Mouse (Mus musculus): ENCODE data around the gene Chn1. TPM values are rescaled to one million over a fixed set of nuclear protein-coding genes. Genes with fewer than 3 reads are reported as not detected.

Gene Chn1
- polyA plus RNA-seq, 1 experiment = 20.0 TPM

DNA sequence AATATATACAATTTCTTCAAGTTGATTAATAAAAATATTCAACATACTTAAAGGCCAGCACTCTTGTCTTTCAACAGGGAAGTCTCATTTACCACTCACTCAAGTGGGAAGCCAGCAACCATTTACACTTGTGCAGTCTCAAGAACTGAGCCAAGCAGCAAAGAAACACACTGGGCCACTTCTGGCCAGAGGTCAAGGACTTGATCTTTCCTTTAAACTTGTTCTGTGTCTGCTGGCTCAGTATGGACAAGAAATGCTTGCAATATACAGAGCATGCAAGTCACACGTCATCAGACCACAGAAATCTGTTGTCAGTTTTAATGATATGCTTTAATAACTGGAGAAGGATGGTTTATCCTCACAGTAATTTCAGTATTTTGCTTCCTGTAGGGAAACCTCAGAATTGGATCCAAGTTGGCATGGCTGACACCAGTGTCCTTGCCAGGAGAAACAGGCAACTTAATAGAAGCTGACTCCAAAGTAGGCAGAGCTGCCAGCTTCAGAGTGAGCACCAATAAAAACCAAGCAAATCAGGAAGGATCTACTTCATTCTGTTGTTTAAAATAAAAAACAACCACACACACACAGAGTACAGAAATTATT, 94.6 kb downstream of the Chn1 start:
- Histone ChIP-seq H3K27me3 (ENCODE audit: control insufficient read depth, insufficient read depth, insufficient read length) (no peaks in the 10 kb centered on the region), H3K79me2 (ENCODE audit: control insufficient read depth, insufficient read depth) (no peaks in the 10 kb centered on the region), H3K36me3 (ENCODE audit: control insufficient read depth, insufficient read depth) (no peaks in the 10 kb centered on the region), H3K4me3 (ENCODE audit: insufficient read depth, poor library complexity, severe bottlenecking) (no peak overlapping the region), H3K79me3 (ENCODE audit: low read depth) (no peaks in the 10 kb centered on the region), H3ac (ENCODE audit: control insufficient read depth, insufficient read length, low read depth) (no peak overlapping the region)
- TF ChIP-seq MYOG (IDR thresholded peaks at IDR 0.05; ENCODE audit: control insufficient read depth, extremely low read depth, insufficient read length) = no peak
- TF ChIP-seq CEBPB (IDR thresholded peaks at IDR 0.05; ENCODE audit: low read depth) = no peak
- no peak for TF ChIP-seq USF1 (IDR thresholded peaks at IDR 0.05; ENCODE audit: low read depth)
- no peak for TF ChIP-seq FOSL1 (IDR thresholded peaks at IDR 0.05; ENCODE audit: insufficient read depth, low read length, poor library complexity, severe bottlenecking)
- TF ChIP-seq MAX (IDR thresholded peaks at IDR 0.05) = no peak
- TF ChIP-seq MYOD1 (IDR thresholded peaks at IDR 0.05; ENCODE audit: control insufficient read depth, insufficient read length, low read depth) = no peak
- TF ChIP-seq CTCF (IDR thresholded peaks at IDR 0.05; ENCODE audit: control insufficient read depth, insufficient read depth, insufficient read length) = no peak

DNA sequence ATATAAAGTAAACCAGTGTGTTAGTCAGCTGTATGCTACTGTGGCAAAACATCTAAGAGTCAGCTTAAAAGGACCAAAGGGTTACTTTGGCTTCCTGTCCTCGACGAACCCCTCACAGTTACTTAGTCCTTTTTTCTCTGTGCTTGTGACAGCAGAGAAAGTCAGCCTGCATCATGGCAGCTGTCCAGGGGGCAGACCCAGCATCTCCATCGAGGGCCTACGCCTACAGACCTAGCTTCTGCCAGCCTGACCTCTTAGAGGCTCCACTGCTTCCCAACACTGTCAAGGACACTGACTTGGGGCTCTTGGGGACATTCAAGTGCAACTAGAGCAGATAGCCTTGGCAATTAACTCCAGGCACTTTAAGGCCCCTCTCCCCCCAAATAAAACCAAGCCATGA, 106.5 kb downstream of the Chn1 start:
- TF ChIP-seq MYOG (IDR thresholded peaks at IDR 0.05; ENCODE audit: control insufficient read depth, extremely low read depth, insufficient read length) = no peak
- no peak for TF ChIP-seq MAX (IDR thresholded peaks at IDR 0.05)
- Histone ChIP-seq H3K27me3 (ENCODE audit: control insufficient read depth, insufficient read depth, insufficient read length) (no peaks in the 10 kb centered on the region), H3ac (ENCODE audit: control insufficient read depth, insufficient read length, low read depth) (no peak overlapping the region), H3K4me3 (ENCODE audit: insufficient read depth, poor library complexity, severe bottlenecking) (no peak overlapping the region), H3K79me2 (ENCODE audit: control insufficient read depth, insufficient read depth) (no peaks in the 10 kb centered on the region), H3K36me3 (ENCODE audit: control insufficient read depth, insufficient read depth) (no peaks in the 10 kb centered on the region), H3K79me3 (ENCODE audit: low read depth) (no peaks in the 10 kb centered on the region)

DNA sequence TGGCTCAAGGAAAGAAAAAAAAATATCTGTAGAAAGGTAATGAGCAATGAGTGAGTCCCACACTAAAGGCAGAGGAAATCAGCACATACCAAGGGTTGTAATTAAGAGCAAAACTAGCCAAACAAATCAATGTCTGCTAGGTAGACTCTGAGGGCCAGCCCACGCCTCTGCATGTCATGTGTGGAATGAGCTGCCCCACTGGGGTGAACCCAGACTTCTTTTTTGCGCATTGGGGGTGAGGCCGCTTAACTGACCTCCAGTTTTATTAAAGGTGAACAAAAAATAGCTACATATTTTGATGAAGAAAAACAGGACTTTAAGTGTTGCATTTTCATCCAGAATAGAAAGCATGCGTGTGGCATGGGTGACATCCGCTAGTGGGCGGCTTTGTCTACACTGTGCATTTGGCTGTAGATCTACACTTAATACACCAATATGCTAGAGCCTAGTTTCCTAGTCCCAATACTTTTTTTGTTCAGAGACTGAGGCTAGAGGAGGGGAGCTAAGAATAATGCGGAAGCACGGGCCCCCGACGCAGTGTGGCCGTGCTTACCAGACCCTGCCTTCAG, 114.5 kb downstream of the Chn1 start:
- H3K79me3 ChIP-seq (ENCODE audit: low read depth) = no peaks in the 10 kb centered on the region
- no peak overlapping the region for H3ac ChIP-seq (ENCODE audit: control insufficient read depth, insufficient read length, low read depth)
- no peaks in the 10 kb centered on the region for H3K36me3 ChIP-seq (ENCODE audit: control insufficient read depth, insufficient read depth)
- H3K27me3 ChIP-seq (ENCODE audit: control insufficient read depth, insufficient read depth, insufficient read length) = no peaks in the 10 kb centered on the region
- no peaks in the 10 kb centered on the region for H3K79me2 ChIP-seq (ENCODE audit: control insufficient read depth, insufficient read depth)
- H3K4me3 ChIP-seq (ENCODE audit: insufficient read depth, poor library complexity, severe bottlenecking) = no peak overlapping the region
- TF ChIP-seq FOSL1 (IDR thresholded peaks at IDR 0.05; ENCODE audit: insufficient read depth, low read length, poor library complexity, severe bottlenecking) (no peak), CEBPB (IDR thresholded peaks at IDR 0.05; ENCODE audit: low read depth) (no peak), CTCF (IDR thresholded peaks at IDR 0.05; ENCODE audit: control insufficient read depth, insufficient read depth, insufficient read length) (no peak), USF1 (IDR thresholded peaks at IDR 0.05; ENCODE audit: low read depth) (no peak), MYOD1 (IDR thresholded peaks at IDR 0.05; ENCODE audit: control insufficient read depth, insufficient read length, low read depth) (no peak), MYOG (IDR thresholded peaks at IDR 0.05; ENCODE audit: control insufficient read depth, extremely low read depth, insufficient read length) (no peak), MAX (IDR thresholded peaks at IDR 0.05) (no peak)

DNA sequence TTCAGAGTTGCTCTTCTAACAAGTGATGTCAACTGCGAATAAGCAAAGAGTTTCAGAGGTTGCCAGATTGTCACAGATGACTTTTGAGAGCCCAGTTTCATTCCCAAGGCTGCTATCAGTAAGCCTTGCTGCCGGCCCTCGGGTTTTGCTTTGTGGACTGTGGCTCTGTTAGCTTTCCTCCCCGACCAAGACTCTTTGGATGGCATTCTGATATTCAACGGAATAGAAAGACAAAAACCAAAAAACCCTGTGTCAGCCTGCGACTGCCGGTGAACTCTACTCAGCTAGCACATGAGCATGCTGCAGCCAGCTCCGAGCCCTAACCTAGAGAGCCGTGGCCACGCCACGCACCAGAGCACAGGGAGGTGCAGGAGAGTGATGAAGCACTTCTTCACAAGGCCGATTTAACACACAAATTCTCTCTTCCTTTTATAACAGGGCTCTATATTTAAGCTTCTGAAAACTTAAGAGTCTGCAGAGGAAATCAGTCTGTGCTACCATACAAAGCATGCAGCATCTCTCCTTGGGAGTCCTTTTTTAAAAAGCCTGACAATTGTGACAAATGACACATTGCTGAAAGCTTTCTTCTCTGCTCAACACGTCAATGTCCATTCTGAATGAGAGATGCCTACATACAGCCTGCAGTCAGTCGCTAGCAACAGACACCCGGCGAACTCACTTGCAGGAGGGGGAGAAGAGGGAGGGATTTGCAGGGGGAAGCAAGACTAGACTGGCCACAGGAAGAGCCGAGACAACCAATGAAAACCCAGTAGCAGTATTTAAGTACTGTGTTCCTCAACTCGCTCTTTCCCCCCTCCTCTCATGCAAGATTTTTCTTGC, 115.2 kb downstream of the Chn1 start:
- H3K27me3 ChIP-seq (ENCODE audit: control insufficient read depth, insufficient read depth, insufficient read length) = no peaks in the 10 kb centered on the region
- no peaks in the 10 kb centered on the region for H3K36me3 ChIP-seq (ENCODE audit: control insufficient read depth, insufficient read depth)
- no peak for TF ChIP-seq CEBPB (IDR thresholded peaks at IDR 0.05; ENCODE audit: low read depth)
- no peak for TF ChIP-seq CTCF (IDR thresholded peaks at IDR 0.05; ENCODE audit: control insufficient read depth, insufficient read depth, insufficient read length)
- TF ChIP-seq MYOG (IDR thresholded peaks at IDR 0.05; ENCODE audit: control insufficient read depth, extremely low read depth, insufficient read length) = no peak
- no peak for TF ChIP-seq USF1 (IDR thresholded peaks at IDR 0.05; ENCODE audit: low read depth)
- TF ChIP-seq MAX (IDR thresholded peaks at IDR 0.05) = no peak
- no peak for TF ChIP-seq FOSL1 (IDR thresholded peaks at IDR 0.05; ENCODE audit: insufficient read depth, low read length, poor library complexity, severe bottlenecking)
- no peak for TF ChIP-seq MYOD1 (IDR thresholded peaks at IDR 0.05; ENCODE audit: control insufficient read depth, insufficient read length, low read depth)
- H3K79me2 ChIP-seq (ENCODE audit: control insufficient read depth, insufficient read depth) = no peaks in the 10 kb centered on the region
- H3K79me3 ChIP-seq (ENCODE audit: low read depth) = no peaks in the 10 kb centered on the region
- H3ac ChIP-seq (ENCODE audit: control insufficient read depth, insufficient read length, low read depth) = no peak overlapping the region
- no peak overlapping the region for H3K4me3 ChIP-seq (ENCODE audit: insufficient read depth, poor library complexity, severe bottlenecking)

DNA sequence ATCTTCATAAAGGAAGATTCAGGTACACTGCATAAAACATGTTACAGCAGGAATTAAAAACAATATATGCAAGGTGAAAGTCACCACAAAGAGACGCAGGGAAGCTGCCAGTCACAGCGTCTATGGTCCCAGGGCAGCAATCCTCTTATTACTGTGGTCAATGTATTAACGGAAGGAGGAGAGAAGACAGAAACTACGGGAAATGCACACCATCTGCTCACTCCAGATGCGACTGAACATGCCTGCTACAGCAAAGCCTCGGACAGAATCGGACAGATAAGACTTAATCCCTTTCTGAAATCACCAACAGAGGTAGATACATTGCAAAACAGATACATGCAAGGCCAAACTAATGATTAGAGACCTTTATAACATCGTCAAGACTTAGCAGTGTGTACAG, 116.1 kb downstream of the Chn1 start:
- H3K27me3 ChIP-seq (ENCODE audit: control insufficient read depth, insufficient read depth, insufficient read length) = no peaks in the 10 kb centered on the region
- no peaks in the 10 kb centered on the region for H3K79me3 ChIP-seq (ENCODE audit: low read depth)
- no peak overlapping the region for H3ac ChIP-seq (ENCODE audit: control insufficient read depth, insufficient read length, low read depth)
- no peaks in the 10 kb centered on the region for H3K36me3 ChIP-seq (ENCODE audit: control insufficient read depth, insufficient read depth)
- H3K4me3 ChIP-seq (ENCODE audit: insufficient read depth, poor library complexity, severe bottlenecking) = no peak overlapping the region
- no peaks in the 10 kb centered on the region for H3K79me2 ChIP-seq (ENCODE audit: control insufficient read depth, insufficient read depth)
- no peak for TF ChIP-seq MAX (IDR thresholded peaks at IDR 0.05)

DNA sequence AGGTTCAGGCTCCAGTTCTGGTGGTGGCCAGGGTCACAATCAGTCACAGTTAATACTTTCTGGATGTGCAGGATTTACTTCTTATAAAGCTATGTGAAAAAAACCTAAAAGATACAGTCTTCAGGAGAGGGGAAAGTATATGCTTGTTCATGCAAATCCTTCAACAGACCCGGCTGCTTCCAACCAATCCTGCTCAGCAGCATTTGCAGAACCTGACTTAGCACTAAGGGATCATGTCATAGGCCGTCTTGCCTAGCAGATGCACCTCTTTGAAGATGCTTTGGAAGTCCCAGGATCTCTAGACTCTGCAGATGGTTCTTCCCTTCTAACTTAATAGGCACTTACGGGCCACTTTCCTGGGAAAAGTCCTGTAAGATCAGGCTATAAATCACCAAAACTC, 117.2 kb downstream of the Chn1 start:
- no peaks in the 10 kb centered on the region for H3K79me3 ChIP-seq (ENCODE audit: low read depth)
- H3K27me3 ChIP-seq (ENCODE audit: control insufficient read depth, insufficient read depth, insufficient read length) = no peaks in the 10 kb centered on the region
- H3K36me3 ChIP-seq (ENCODE audit: control insufficient read depth, insufficient read depth) = no peaks in the 10 kb centered on the region
- no peaks in the 10 kb centered on the region for H3K79me2 ChIP-seq (ENCODE audit: control insufficient read depth, insufficient read depth)
- H3K4me3 ChIP-seq (ENCODE audit: insufficient read depth, poor library complexity, severe bottlenecking) = no peak overlapping the region
- no peak for TF ChIP-seq MAX (IDR thresholded peaks at IDR 0.05)
- H3ac ChIP-seq (ENCODE audit: control insufficient read depth, insufficient read length, low read depth) = no peak overlapping the region
